Mouse (Mus musculus) bone marrow macrophage, adult 2 months (primary cell): ENCODE results near the gene Myo19.

Experiments
- CTCF ChIP-seq: IDR thresholded peaks from 2 replicates; pipeline ENCODE4 v1.5.1; 2012; ENCODE audit warnings: low read depth, mild to moderate bottlenecking, low read length, moderate library complexity
- POLR2A ChIP-seq: IDR thresholded peaks from 2 replicates; pipeline ENCODE4 v1.6.1; 2012; ENCODE audit warnings: mild to moderate bottlenecking, low read depth, low read length, borderline replicate concordance

DNA sequence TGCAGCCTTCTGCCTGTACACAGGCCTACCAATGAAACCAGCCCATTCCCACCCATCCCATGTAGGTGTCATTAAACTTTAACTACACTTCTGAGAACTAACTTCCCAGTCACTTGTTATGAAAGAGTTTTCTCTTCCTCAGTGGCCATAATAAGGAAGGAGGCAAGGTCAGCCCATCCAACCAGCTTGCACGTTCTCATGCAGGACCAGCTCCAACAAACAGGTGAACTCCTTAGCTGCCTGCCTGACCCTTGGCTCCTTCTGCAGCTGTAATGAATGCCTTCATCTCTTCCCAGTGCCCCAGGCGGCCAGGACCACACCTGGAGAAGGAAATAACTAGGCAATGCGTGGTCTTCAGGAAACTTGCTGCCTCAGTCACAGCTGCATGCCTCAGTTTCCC, 65.9 kb downstream of the Myo19 start:
- no peak for TF ChIP-seq CTCF
- TF ChIP-seq POLR2A, result no peak
